Mouse (Mus musculus) lung, embryonic 16.5 days (tissue): ENCODE data around the gene Wdr86. TPM values are rescaled to one million over a fixed set of nuclear protein-coding genes. Genes with fewer than 3 reads are reported as not detected.
"Not testable (repeated sequence)": the region's sequence is repeated elsewhere in the genome, so short reads cannot be mapped to it uniquely, and the experiment has no call there.

ENCODE experiments used
- ATAC-seq: fragments of 200-750 bp; cut with Nextera tagmentation; 2 replicates; pipeline ENCODE4 v1.8.0; 2017; ENCODE audit warnings: low read depth, mild to moderate bottlenecking, moderate library complexity
- H3K27ac ChIP-seq: fragments of 300-500 bp; sonication (generic); 2 replicates; pipeline ENCODE4 v1.5.1; 2014; ENCODE audit warnings: mild to moderate bottlenecking, control low read depth, low read length
- H3K27me3 ChIP-seq: fragments of 300-500 bp; sonication (generic); 2 replicates; pipeline ENCODE4 v1.6.1; 2014; ENCODE audit warnings: low read depth, low read length, mixed read lengths; ENCODE audit not compliant: control insufficient read depth, insufficient read depth
- H3K36me3 ChIP-seq: fragments of 300-500 bp; sonication (generic); 2 replicates; pipeline ENCODE4 v1.6.1; 2014; ENCODE audit warnings: low read length; ENCODE audit not compliant: control insufficient read depth, insufficient read depth
- H3K4me1 ChIP-seq: fragments of 300-500 bp; sonication (generic); replicated peaks from 2 replicates; pipeline ENCODE4 v1.6.1; 2014; ENCODE audit warnings: low read length, mixed read lengths; ENCODE audit not compliant: control insufficient read depth, insufficient read depth
- H3K4me2 ChIP-seq: fragments of 300-500 bp; sonication (generic); 2 replicates; pipeline ENCODE4 v1.6.1; 2014; ENCODE audit warnings: low read depth, low read length, control low read depth
- H3K4me3 ChIP-seq: fragments of 300-500 bp; sonication (generic); 2 replicates; pipeline ENCODE4 v1.5.1; 2014; ENCODE audit warnings: mild to moderate bottlenecking, low read length, control low read depth
- H3K9ac ChIP-seq: fragments of 300-500 bp; sonication (generic); 2 replicates; pipeline ENCODE4 v1.6.1; 2014; ENCODE audit warnings: low read length, control low read depth
- H3K9me3 ChIP-seq: fragments of 300-500 bp; sonication (generic); 2 replicates; pipeline ENCODE4 v1.6.1; 2016; ENCODE audit warnings: low read length; ENCODE audit not compliant: control insufficient read depth
- WGBS: fragments of 180-500 bp; shearing (Covaris S2); extraction: QIAGEN DNeasy Blood & Tissue Kit; methylation state at CpG from one replicate; pipeline ENCODE4 v1.1.7; 2014; 5-methylcytosine and 5-hydroxymethylcytosine counted together
- polyA plus RNA-seq: library from polyadenylated mRNA; unstranded; fragments of >200 nt; fragmentation: Nextera tagmentation; extraction: Ambion mirVana; gene quantifications from 2 replicates; pipeline ENCODE4 v1.2.1, GENCODE M21; 2015

Gene Wdr86
- polyA plus RNA-seq, result 30.5 and 31.5 TPM in 2 replicates

GRCm38 (mm10) chr5:24730488-24730871, at the start of gene Wdr86:
TSS of gene Wdr86 (minus strand) at chr5:24730727.
- ATAC-seq, result peak; percentile 53
- H3K9me3 ChIP-seq, result no peaks in the 10 kb centered on the region

GRCm38 (mm10) chr5:24779881-24780512, 49.5 kb upstream of the Wdr86 start:
- no peaks in the 10 kb centered on the region for H3K4me1 ChIP-seq
- peaks cover 5% of the 10 kb centered on the region; the same call in 1 of the 2 replicates for H3K27me3 ChIP-seq
- no peaks in the 10 kb centered on the region for H3K36me3 ChIP-seq
- peaks cover 4% of the 10 kb centered on the region; the same call in 1 of the 2 replicates for H3K9me3 ChIP-seq
- no peak overlapping the region for H3K4me3 ChIP-seq
- no peak overlapping the region for H3K9ac ChIP-seq
- ATAC-seq, result 0 out of 2 replicates have a peak, but pooled peaks have one; percentile 47
- no peak overlapping the region for H3K27ac ChIP-seq
- H3K4me2 ChIP-seq, result peak overlapping the region; percentile 5; the same call in 1 of the 2 replicates
- WGBS, result 49% methylated on average over 15 of the region's 15 CpGs

More at GRCm38 (mm10) chr5:24730488-24730871, at the start of gene Wdr86:
- WGBS, result under 1% methylated on average over 23 of the region's 23 CpGs
- peak within 1 kb of the TSS; percentile 76 for H3K4me3 ChIP-seq
- H3K4me1 ChIP-seq, result peaks cover 42% of the 10 kb centered on the region
- peak within 1 kb of the TSS; percentile 87 for H3K9ac ChIP-seq
- peak within 1 kb of the TSS; percentile 87 for H3K4me2 ChIP-seq
- H3K27ac ChIP-seq, result peak within 1 kb of the TSS; percentile 88
- H3K27me3 ChIP-seq, result no peaks in the 10 kb centered on the region; the same call in 1 of the 2 replicates
- no peaks in the 10 kb centered on the region for H3K36me3 ChIP-seq

GRCm38 (mm10) chr5:24779321-24779720, 48.8 kb upstream of the Wdr86 start:
- H3K27me3 ChIP-seq, result peaks cover 5% of the 10 kb centered on the region; the same call in 1 of the 2 replicates
- H3K4me1 ChIP-seq, result no peaks in the 10 kb centered on the region
- H3K27ac ChIP-seq, result no peak overlapping the region
- no peak for ATAC-seq
- H3K4me3 ChIP-seq, result no peak overlapping the region
- no peak overlapping the region for H3K4me2 ChIP-seq
- H3K36me3 ChIP-seq, result no peaks in the 10 kb centered on the region
- H3K9ac ChIP-seq, result no peak overlapping the region
- H3K9me3 ChIP-seq, result peaks cover 2% of the 10 kb centered on the region; the same call in 1 of the 2 replicates

- Histone ChIP-seq H3K27me3 (peaks cover 5% of the 10 kb centered on the region; the same call in 1 of the 2 replicates), H3K4me1 (no peaks in the 10 kb centered on the region), H3K4me2 (no peak overlapping the region), H3K9me3 (peaks cover 3% of the 10 kb centered on the region; the same call in 1 of the 2 replicates), H3K9ac (no peak overlapping the region), H3K36me3 (no peaks in the 10 kb centered on the region), H3K27ac (no peak overlapping the region), H3K4me3 (no peak overlapping the region)
- ATAC-seq, result no peak
- 52% methylated on average over 13 of the region's 13 CpGs for WGBS
Measured at GRCm38 (mm10) chr5:24778843-24779140, 48.3 kb upstream of the Wdr86 start.

GRCm38 (mm10) chr5:24778082-24778842, 47.7 kb upstream of the Wdr86 start:
- H3K27me3 ChIP-seq, result peaks cover 5% of the 10 kb centered on the region; the same call in 1 of the 2 replicates
- no peak overlapping the region for H3K4me3 ChIP-seq
- no peak overlapping the region for H3K9ac ChIP-seq
- H3K4me1 ChIP-seq, result no peaks in the 10 kb centered on the region
- peak; percentile 28; the same call in 1 of the 2 replicates for ATAC-seq
- no peak overlapping the region for H3K27ac ChIP-seq
- H3K36me3 ChIP-seq, result no peaks in the 10 kb centered on the region
- peaks cover 3% of the 10 kb centered on the region; the same call in 1 of the 2 replicates for H3K9me3 ChIP-seq
- WGBS, result 25% methylated on average over 17 of the region's 17 CpGs
- no peak overlapping the region for H3K4me2 ChIP-seq

GRCm38 (mm10) chr5:24776681-24777080, 46.2 kb upstream of the Wdr86 start:
- no peaks in the 10 kb centered on the region for H3K4me1 ChIP-seq
- ATAC-seq, result no peak
- no peaks in the 10 kb centered on the region for H3K36me3 ChIP-seq
- no peak overlapping the region for H3K9ac ChIP-seq
- H3K27me3 ChIP-seq, result peaks cover 5% of the 10 kb centered on the region; the same call in 1 of the 2 replicates
- peaks cover 3% of the 10 kb centered on the region; the same call in 1 of the 2 replicates for H3K9me3 ChIP-seq
- H3K4me3 ChIP-seq, result no peak overlapping the region
- H3K27ac ChIP-seq, result no peak overlapping the region
- WGBS, result 59% methylated on average over 4 of the region's 4 CpGs
- no peak overlapping the region for H3K4me2 ChIP-seq

- H3K4me1 ChIP-seq, H3K27ac ChIP-seq, H3K4me3 ChIP-seq, H3K9me3 ChIP-seq, ATAC-seq, H3K27me3 ChIP-seq, H3K9ac ChIP-seq, H3K36me3 ChIP-seq, H3K4me2 ChIP-seq: not testable (repeated sequence)
- 70% methylated on average over 16 of the region's 16 CpGs for WGBS
Measured at GRCm38 (mm10) chr5:24774549-24774948, 44.0 kb upstream of the Wdr86 start.

- Histone ChIP-seq H3K36me3 (no peaks in the 10 kb centered on the region), H3K9me3 (no peaks in the 10 kb centered on the region), H3K9ac (no peak within 1 kb of the TSS), H3K27me3 (no peaks in the 10 kb centered on the region), H3K4me1 (0 out of 2 replicates have a peak, but pooled peaks cover 3% of the 10 kb centered on the region), H3K27ac (no peak within 1 kb of the TSS), H3K4me3 (no peak within 1 kb of the TSS), H3K4me2 (no peak within 1 kb of the TSS)
- WGBS, result 45% methylated on average over 18 of the region's 18 CpGs
- peak; percentile 14; the same call in 1 of the 2 replicates for ATAC-seq
Measured at GRCm38 (mm10) chr5:24757816-24758215, 27.3 kb upstream of the Wdr86 start, which contains the start of gene Crygn. TSS of gene Crygn (minus strand) at chr5:24758008.

GRCm38 (mm10) chr5:24756931-24757330, 26.4 kb upstream of the Wdr86 start:
- Histone ChIP-seq H3K27ac (no peak overlapping the region), H3K9me3 (no peaks in the 10 kb centered on the region), H3K9ac (no peak overlapping the region), H3K4me1 (peaks cover 9% of the 10 kb centered on the region), H3K36me3 (no peaks in the 10 kb centered on the region), H3K4me2 (no peak overlapping the region), H3K4me3 (no peak overlapping the region), H3K27me3 (no peaks in the 10 kb centered on the region)
- ATAC-seq, result no peak
- 78% methylated on average over 3 of the region's 3 CpGs for WGBS
